Mouse (Mus musculus): ENCODE results near the gene Tpgs1.

DNA sequence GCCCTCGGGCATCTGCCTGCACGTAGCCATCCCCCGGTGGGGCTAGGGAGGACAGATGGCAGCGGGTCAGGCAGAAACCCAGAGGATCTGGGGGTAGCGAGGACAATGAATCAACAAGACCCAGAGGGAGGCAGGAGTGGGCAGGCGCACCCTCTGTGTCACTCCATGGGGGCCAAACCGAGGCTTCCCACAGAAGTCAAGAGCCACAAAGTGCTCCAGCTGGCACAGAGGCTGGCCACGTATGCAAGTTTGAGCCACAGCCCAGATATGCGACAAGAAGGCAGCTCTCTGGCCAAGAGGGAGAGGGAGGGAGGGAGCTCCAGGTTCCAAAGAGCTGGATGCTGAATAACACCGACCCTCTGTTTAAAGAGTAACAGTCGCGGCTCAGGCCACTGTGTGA lies 45.2 kb upstream of the Tpgs1 start:
- TF ChIP-seq CTCF (IDR thresholded peaks at IDR 0.05; ENCODE audit: borderline replicate concordance, insufficient read depth, low read length) (no peak), POLR2A (IDR thresholded peaks at IDR 0.05; ENCODE audit: low read depth, low read length) (no peak)

Measured in embryonic fibroblast, embryonic 13.5 days (primary cell).